Mouse (Mus musculus): ENCODE data around the gene Hip1. TPM values are rescaled to one million over a fixed set of nuclear protein-coding genes. Genes with fewer than 3 reads are reported as not detected.
"Not testable (repeated sequence)": the region's sequence is repeated elsewhere in the genome, so short reads cannot be mapped to it uniquely, and the experiment has no call there.

The Hip1 gene
- polyA plus RNA-seq, 1 experiment from 2014 or later: 3.5 TPM

- H3K9ac ChIP-seq: no peak overlapping the region
- H3K36me3 ChIP-seq (replicated peaks): no peaks in the 10 kb centered on the region
- no peak; the same call in 1 of the 2 replicates for ATAC-seq (ENCODE audit: insufficient read depth)
- H3K4me2 ChIP-seq: no peak overlapping the region
- peak overlapping the region; percentile 51 for H3K27ac ChIP-seq (replicated peaks)
- H3K9me3 ChIP-seq (replicated peaks): no peaks in the 10 kb centered on the region
- H3K4me1 ChIP-seq (replicated peaks): peaks cover 4% of the 10 kb centered on the region; the same call in 1 of the 2 replicates
- no peak overlapping the region for H3K4me3 ChIP-seq (replicated peaks)
- 45% methylated on average over 7 of the region's 7 CpGs for WGBS (ENCODE audit: insufficient replicate concordance)
- H3K27me3 ChIP-seq: no peaks in the 10 kb centered on the region
Measured at GRCm38 (mm10) chr5:135465833-135466291, 79.1 kb downstream of the Hip1 start.

GRCm38 (mm10) chr5:135463380-135463779, 81.5 kb downstream of the Hip1 start:
- H3K36me3 ChIP-seq (replicated peaks): no peaks in the 10 kb centered on the region
- 42% methylated on average over 8 of the region's 8 CpGs for WGBS (ENCODE audit: insufficient replicate concordance)
- ATAC-seq (ENCODE audit: insufficient read depth): no peak
- no peak overlapping the region for H3K4me2 ChIP-seq
- H3K27me3 ChIP-seq: no peaks in the 10 kb centered on the region
- peak overlapping the region; percentile 57; the same call in 1 of the 2 replicates for H3K27ac ChIP-seq (replicated peaks)
- H3K4me1 ChIP-seq (replicated peaks): peaks cover 5% of the 10 kb centered on the region; the same call in 1 of the 2 replicates
- H3K9ac ChIP-seq: no peak overlapping the region
- no peaks in the 10 kb centered on the region for H3K9me3 ChIP-seq (replicated peaks)
- H3K4me3 ChIP-seq (replicated peaks): no peak overlapping the region

- H3K4me2 ChIP-seq: no peak overlapping the region
- H3K9ac ChIP-seq: no peak overlapping the region
- no peak overlapping the region for H3K4me3 ChIP-seq (replicated peaks)
- ATAC-seq (ENCODE audit: insufficient read depth): no peak
- no peaks in the 10 kb centered on the region for H3K9me3 ChIP-seq (replicated peaks)
- H3K4me1 ChIP-seq (replicated peaks): 0 out of 2 replicates have a peak, but pooled peaks cover 5% of the 10 kb centered on the region
- no peaks in the 10 kb centered on the region for H3K27me3 ChIP-seq
- no peaks in the 10 kb centered on the region for H3K36me3 ChIP-seq (replicated peaks)
- 55% methylated on average over 4 of the region's 4 CpGs for WGBS (ENCODE audit: insufficient replicate concordance)
- H3K27ac ChIP-seq (replicated peaks): no peak overlapping the region; the same call in 1 of the 2 replicates
Measured at GRCm38 (mm10) chr5:135460833-135461173, 84.1 kb downstream of the Hip1 start.

GRCm38 (mm10) chr5:135460152-135460832, 84.6 kb downstream of the Hip1 start:
- 0 out of 2 replicates have a peak, but pooled peaks cover 2% of the 10 kb centered on the region for H3K4me1 ChIP-seq (replicated peaks)
- ATAC-seq (ENCODE audit: insufficient read depth): 0 out of 2 replicates have a peak, but pooled peaks have one; percentile 15
- no peak overlapping the region for H3K4me2 ChIP-seq
- no peaks in the 10 kb centered on the region for H3K36me3 ChIP-seq (replicated peaks)
- H3K27ac ChIP-seq (replicated peaks): peak overlapping the region; percentile 19
- no peak overlapping the region for H3K9ac ChIP-seq
- no peak overlapping the region for H3K4me3 ChIP-seq (replicated peaks)
- H3K27me3 ChIP-seq: no peaks in the 10 kb centered on the region
- WGBS (ENCODE audit: insufficient replicate concordance): 57% methylated on average over 12 of the region's 12 CpGs
- H3K9me3 ChIP-seq (replicated peaks): no peaks in the 10 kb centered on the region

- H3K4me3 ChIP-seq (replicated peaks): no peak overlapping the region
- H3K27ac ChIP-seq (replicated peaks): no peak overlapping the region
- whole genome bisulfite sequencing (ENCODE audit: insufficient replicate concordance): 45% methylated on average over 3 of the region's 3 CpGs
- no peaks in the 10 kb centered on the region for H3K27me3 ChIP-seq
- H3K9me3 ChIP-seq (replicated peaks): no peaks in the 10 kb centered on the region
- H3K4me2 ChIP-seq: no peak overlapping the region
- 0 out of 2 replicates have a peak, but pooled peaks cover 2% of the 10 kb centered on the region for H3K4me1 ChIP-seq (replicated peaks)
- H3K9ac ChIP-seq: no peak overlapping the region
- no peaks in the 10 kb centered on the region for H3K36me3 ChIP-seq (replicated peaks)
- ATAC-seq (ENCODE audit: insufficient read depth): no peak
Measured at GRCm38 (mm10) chr5:135459486-135459885, 85.4 kb downstream of the Hip1 start.

GRCm38 (mm10) chr5:135457961-135458360, 87.0 kb downstream of the Hip1 start:
- WGBS (ENCODE audit: insufficient replicate concordance): 71% methylated on average over 16 of the region's 16 CpGs
- ATAC-seq (ENCODE audit: insufficient read depth): no peak
- H3K4me1 ChIP-seq (replicated peaks): 0 out of 2 replicates have a peak, but pooled peaks cover 2% of the 10 kb centered on the region
- no peaks in the 10 kb centered on the region for H3K36me3 ChIP-seq (replicated peaks)
- no peak overlapping the region for H3K4me2 ChIP-seq
- H3K4me3 ChIP-seq (replicated peaks): no peak overlapping the region
- no peaks in the 10 kb centered on the region for H3K27me3 ChIP-seq
- no peaks in the 10 kb centered on the region for H3K9me3 ChIP-seq (replicated peaks)
- no peak overlapping the region for H3K9ac ChIP-seq
- no peak overlapping the region for H3K27ac ChIP-seq (replicated peaks)

GRCm38 (mm10) chr5:135456515-135456914, 88.4 kb downstream of the Hip1 start:
- no peak for ATAC-seq (ENCODE audit: insufficient read depth)
- WGBS (ENCODE audit: insufficient replicate concordance): 85% methylated on average over 9 of the region's 9 CpGs

GRCm38 (mm10) chr5:135454256-135454655, 90.7 kb downstream of the Hip1 start:
- H3K4me2 ChIP-seq: no peak overlapping the region
- H3K9ac ChIP-seq: no peak overlapping the region
- no peaks in the 10 kb centered on the region for H3K36me3 ChIP-seq (replicated peaks)
- no peaks in the 10 kb centered on the region for H3K4me1 ChIP-seq (replicated peaks)
- no peak overlapping the region for H3K4me3 ChIP-seq (replicated peaks)
- no peak for ATAC-seq (ENCODE audit: insufficient read depth)
- no peak overlapping the region for H3K27ac ChIP-seq (replicated peaks)
- no peaks in the 10 kb centered on the region for H3K27me3 ChIP-seq
- no peaks in the 10 kb centered on the region for H3K9me3 ChIP-seq (replicated peaks)
- WGBS (ENCODE audit: insufficient replicate concordance): 86% methylated on average over 2 of the region's 2 CpGs

More at GRCm38 (mm10) chr5:135456515-135456914, 88.4 kb downstream of the Hip1 start:
- Histone ChIP-seq H3K4me2 (no peak overlapping the region), H3K36me3 (replicated peaks) (no peaks in the 10 kb centered on the region), H3K9me3 (replicated peaks) (no peaks in the 10 kb centered on the region), H3K27ac (replicated peaks) (no peak overlapping the region), H3K4me1 (replicated peaks) (0 out of 2 replicates have a peak, but pooled peaks cover 2% of the 10 kb centered on the region), H3K9ac (no peak overlapping the region), H3K4me3 (replicated peaks) (no peak overlapping the region), H3K27me3 (no peaks in the 10 kb centered on the region)

GRCm38 (mm10) chr5:135451559-135451958, 93.4 kb downstream of the Hip1 start:
- not testable (repeated sequence) for ATAC-seq (ENCODE audit: insufficient read depth); H3K4me2 ChIP-seq; H3K4me1 ChIP-seq (replicated peaks); H3K27ac ChIP-seq (replicated peaks); H3K4me3 ChIP-seq (replicated peaks); H3K9me3 ChIP-seq (replicated peaks); H3K36me3 ChIP-seq (replicated peaks); H3K27me3 ChIP-seq; H3K9ac ChIP-seq
- 58% methylated on average over 5 of the region's 5 CpGs for WGBS (ENCODE audit: insufficient replicate concordance)

GRCm38 (mm10) chr5:135451100-135451499, 93.8 kb downstream of the Hip1 start:
- Histone ChIP-seq H3K27ac (replicated peaks) (no peak overlapping the region), H3K36me3 (replicated peaks) (no peaks in the 10 kb centered on the region), H3K27me3 (no peaks in the 10 kb centered on the region), H3K4me2 (no peak overlapping the region), H3K9me3 (replicated peaks) (no peaks in the 10 kb centered on the region), H3K4me1 (replicated peaks) (no peaks in the 10 kb centered on the region), H3K9ac (no peak overlapping the region), H3K4me3 (replicated peaks) (no peak overlapping the region)
- ATAC-seq (ENCODE audit: insufficient read depth): no peak
- 86% methylated on average over 8 of the region's 8 CpGs for WGBS (ENCODE audit: insufficient replicate concordance)

GRCm38 (mm10) chr5:135445755-135446154, 99.2 kb downstream of the Hip1 start:
- no peak overlapping the region for H3K9ac ChIP-seq
- no peaks in the 10 kb centered on the region for H3K36me3 ChIP-seq (replicated peaks)
- H3K9me3 ChIP-seq (replicated peaks): no peaks in the 10 kb centered on the region
- no peak overlapping the region for H3K27ac ChIP-seq (replicated peaks)
- no peak overlapping the region for H3K4me2 ChIP-seq
- H3K27me3 ChIP-seq: no peaks in the 10 kb centered on the region
- WGBS (ENCODE audit: insufficient replicate concordance): 78% methylated on average over 8 of the region's 8 CpGs
- no peak for ATAC-seq (ENCODE audit: insufficient read depth)
- no peaks in the 10 kb centered on the region for H3K4me1 ChIP-seq (replicated peaks)
- no peak overlapping the region for H3K4me3 ChIP-seq (replicated peaks)
